Mouse (Mus musculus) splenic B cell, adult 2 months (primary cell): ENCODE data around the gene Gng8.

Experiments used
- DNase-seq: peaks from one replicate; pipeline ENCODE4 v3.0.0-alpha.2; 2011; ENCODE audit warnings: low read depth, low spot score
- H3K27me3 ChIP-seq: 2 replicates; pipeline ENCODE4 v1.6.1; 2012; ENCODE audit warnings: mild to moderate bottlenecking, low read length, moderate library complexity, mixed read lengths; ENCODE audit not compliant: control insufficient read depth, poor library complexity, insufficient read depth, severe bottlenecking
- H3K36me3 ChIP-seq: 2 replicates; pipeline ENCODE4 v1.6.1; 2012; ENCODE audit warnings: mild to moderate bottlenecking, low read length, moderate library complexity, mixed read lengths; ENCODE audit not compliant: control insufficient read depth, poor library complexity, insufficient read depth, severe bottlenecking

Gene Gng8

GRCm38 (mm10) chr7:16908367-16908766 is 16.8 kb downstream of the Gng8 start:
- no peak for DNase-seq
- H3K27me3 ChIP-seq = no peaks in the 10 kb centered on the region
- no peaks in the 10 kb centered on the region for H3K36me3 ChIP-seq

GRCm38 (mm10) chr7:16908859-16909258 is 17.3 kb downstream of the Gng8 start:
- Histone ChIP-seq H3K27me3 (no peaks in the 10 kb centered on the region), H3K36me3 (no peaks in the 10 kb centered on the region)
- DNase-seq = no peak

GRCm38 (mm10) chr7:16909909-16910308 is 18.3 kb downstream of the Gng8 start:
- Histone ChIP-seq H3K27me3 (no peaks in the 10 kb centered on the region), H3K36me3 (no peaks in the 10 kb centered on the region)
- no peak for DNase-seq

GRCm38 (mm10) chr7:16911904-16912303 is 20.3 kb downstream of the Gng8 start:
- Histone ChIP-seq H3K27me3 (no peaks in the 10 kb centered on the region), H3K36me3 (peaks cover 10% of the 10 kb centered on the region)
- DNase-seq = no peak

GRCm38 (mm10) chr7:16912360-16912759 is 20.8 kb downstream of the Gng8 start:
- DNase-seq = no peak
- H3K36me3 ChIP-seq = peaks cover 12% of the 10 kb centered on the region
- H3K27me3 ChIP-seq = no peaks in the 10 kb centered on the region

- Histone ChIP-seq H3K36me3 (peaks cover 12% of the 10 kb centered on the region), H3K27me3 (no peaks in the 10 kb centered on the region)
- peak; percentile 85 for DNase-seq
Observed at GRCm38 (mm10) chr7:16913806-16914452, 22.3 kb downstream of the Gng8 start.

- DNase-seq = no peak
- no peaks in the 10 kb centered on the region for H3K27me3 ChIP-seq
- peaks cover 12% of the 10 kb centered on the region for H3K36me3 ChIP-seq
Observed at GRCm38 (mm10) chr7:16914453-16915343, 23.1 kb downstream of the Gng8 start.

GRCm38 (mm10) chr7:16915461-16916340 is 24.1 kb downstream of the Gng8 start:
- Histone ChIP-seq H3K27me3 (no peaks in the 10 kb centered on the region), H3K36me3 (peaks cover 12% of the 10 kb centered on the region)
- no peak for DNase-seq

GRCm38 (mm10) chr7:16916342-16917265 is 25.0 kb downstream of the Gng8 start:
- no peaks in the 10 kb centered on the region for H3K27me3 ChIP-seq
- peaks cover 12% of the 10 kb centered on the region for H3K36me3 ChIP-seq
- no peak for DNase-seq

GRCm38 (mm10) chr7:16917447-16917846 is 25.9 kb downstream of the Gng8 start:
- no peaks in the 10 kb centered on the region for H3K27me3 ChIP-seq
- DNase-seq = no peak
- peaks cover 12% of the 10 kb centered on the region for H3K36me3 ChIP-seq

GRCm38 (mm10) chr7:16918014-16918413 is 26.4 kb downstream of the Gng8 start:
- Histone ChIP-seq H3K36me3 (peaks cover 12% of the 10 kb centered on the region), H3K27me3 (no peaks in the 10 kb centered on the region)
- DNase-seq = no peak

- DNase-seq = no peak
- Histone ChIP-seq H3K27me3 (no peaks in the 10 kb centered on the region), H3K36me3 (peaks cover 12% of the 10 kb centered on the region)
Observed at GRCm38 (mm10) chr7:16918670-16919069, 27.1 kb downstream of the Gng8 start.

- Histone ChIP-seq H3K27me3 (no peaks in the 10 kb centered on the region), H3K36me3 (peaks cover 12% of the 10 kb centered on the region)
Observed at GRCm38 (mm10) chr7:16919395-16920149, 28.0 kb downstream of the Gng8 start.

More at GRCm38 (mm10) chr7:16919395-16920149, 28.0 kb downstream of the Gng8 start:
- no peak for DNase-seq
